Mouse (Mus musculus): ENCODE measurements around the gene Tigar. TPM values are rescaled to one million over a fixed set of nuclear protein-coding genes. Genes with fewer than 3 reads are reported as not detected.
A peak's percentile ranks its signal among the peaks of the same experiment; 100 is the strongest.

Tigar gene
- total and polyA plus RNA-seq, 3 experiments, result 3.2 to 5.6 TPM; not detected in 1

DNA sequence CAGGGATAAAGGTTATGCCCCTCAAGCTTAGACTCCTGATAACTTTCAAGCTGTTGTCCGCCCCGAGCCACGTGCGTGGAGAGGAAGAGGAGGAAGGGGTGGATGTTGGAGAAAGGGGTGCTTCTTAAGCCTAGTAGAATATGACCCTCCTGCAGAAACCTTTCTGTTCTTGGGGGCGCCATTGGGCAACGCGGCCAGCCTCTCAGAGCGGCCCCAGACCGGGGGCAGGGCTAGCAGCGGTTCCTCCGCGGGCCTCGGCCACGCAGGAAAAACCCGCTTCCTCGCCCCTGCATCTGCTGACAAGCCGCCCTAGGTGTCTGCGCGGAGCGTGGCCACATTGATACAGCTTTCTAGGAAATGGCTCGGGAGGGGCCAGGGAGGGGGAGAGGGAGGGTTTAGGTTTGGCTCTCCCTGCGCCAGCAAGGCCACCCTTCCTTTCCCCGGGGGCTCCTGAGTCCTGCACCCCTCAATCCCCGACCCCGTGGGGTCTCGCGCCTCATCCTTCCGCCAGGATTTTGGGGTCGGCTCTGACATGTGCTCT is 42.3 kb upstream of the Tigar start (continued):
- TF ChIP-seq TAL1 (IDR thresholded peaks at IDR 0.05; ENCODE audit: low read length), result 0 out of 2 replicates have a peak, but pooled peaks have one; percentile 21
- TF ChIP-seq POLR2A (IDR thresholded peaks at IDR 0.05; ENCODE audit: control insufficient read depth in 1 of 2, insufficient read depth in 1 of 2, low read depth in 1 of 2, low read length in 2 of 2, poor library complexity in 1 of 2), result no peak; a peak in 1 of 4 replicates
- no peak for TF ChIP-seq RAD21 (IDR thresholded peaks at IDR 0.05; ENCODE audit: low read depth, low read length)
- TF ChIP-seq MAZ (IDR thresholded peaks at IDR 0.05; ENCODE audit: low read depth, low read length), result peak; percentile 84; the same call in 1 of the 2 replicates
- TF ChIP-seq POLR2AphosphoS5 (IDR thresholded peaks at IDR 0.05; ENCODE audit: borderline replicate concordance, low read depth, low read length), result no peak
- TF ChIP-seq ELF1 (IDR thresholded peaks at IDR 0.05; ENCODE audit: low read depth, low read length), result no peak
- peak; percentile 27; the same call in 1 of the 2 replicates for TF ChIP-seq USF1 (IDR thresholded peaks at IDR 0.05; ENCODE audit: low read depth, low read length)
- TF ChIP-seq GATA1 (IDR thresholded peaks at IDR 0.05; ENCODE audit: low read depth, low read length), result no peak
- TF ChIP-seq E2F4 (IDR thresholded peaks at IDR 0.05; ENCODE audit: borderline replicate concordance, low read depth, low read length), result no peak

DNA sequence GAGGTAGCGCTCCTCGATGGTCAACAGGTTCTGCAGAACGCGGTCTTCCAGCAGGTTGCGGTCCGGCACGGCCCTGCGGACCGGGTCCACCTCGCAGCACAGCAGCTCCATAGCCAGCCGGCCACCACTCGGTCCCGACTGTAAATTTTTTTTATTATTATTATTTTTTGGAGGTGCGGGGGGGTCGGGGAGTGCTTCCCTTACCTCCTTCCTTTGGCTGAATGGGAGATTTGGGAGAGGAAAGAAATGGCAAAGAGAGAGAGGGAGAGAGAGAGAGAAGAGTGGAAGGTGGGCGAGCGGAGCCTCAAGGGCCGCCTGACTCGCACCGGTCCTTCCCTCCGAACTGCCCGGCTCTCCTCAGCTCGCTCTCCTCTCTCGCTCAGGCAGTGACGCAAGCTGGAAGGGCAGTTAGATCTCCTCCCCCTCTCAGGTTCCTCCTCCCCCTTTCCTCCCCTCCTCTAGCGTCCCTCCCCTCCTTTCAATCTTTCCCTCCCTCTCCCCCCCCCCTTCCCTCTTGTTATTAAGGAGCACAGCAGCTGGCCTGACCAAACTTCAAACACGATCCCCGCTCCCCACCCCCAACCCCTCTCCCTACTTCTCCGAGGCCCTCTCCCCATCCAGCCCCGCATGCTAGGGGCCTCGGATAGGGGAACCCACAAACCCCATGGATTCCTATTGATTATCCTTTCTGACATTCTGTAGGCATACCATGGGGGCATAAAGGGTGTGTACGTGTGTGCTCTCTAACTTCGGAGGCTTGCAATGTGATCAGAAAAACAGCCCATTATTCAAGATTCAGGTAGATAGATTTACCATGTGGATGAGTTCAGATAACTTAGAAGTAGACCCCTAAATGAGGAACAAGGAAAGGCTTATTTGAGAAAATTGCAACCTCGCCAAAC is 41.6 kb upstream of the Tigar start:
- H3K4me3 ChIP-seq (ENCODE audit: control insufficient read depth in 1 of 2, insufficient read depth in 1 of 2, low read depth in 2 of 2, low read length in 2 of 2), result peak overlapping the region; percentile 87 to 95

More for the DNA sequence above, 41.6 kb upstream of the Tigar start:
- peak; percentile 95 for DNase-seq (ENCODE audit: low read depth, low spot score)
- H3K4me1 ChIP-seq (ENCODE audit: control insufficient read depth in 1 of 2, insufficient read depth in 2 of 2, low read length in 2 of 2), result peaks cover 12 to 31% of the 10 kb centered on the region in 2 experiments
- peak overlapping the region; percentile 98 for H3K27ac ChIP-seq (ENCODE audit: control insufficient read depth, low read depth, low read length)
- TF ChIP-seq EP300 (IDR thresholded peaks at IDR 0.05; ENCODE audit: low read depth in 1 of 2, low read length in 2 of 2) (peak in 1 of 2 experiments; percentile 33; a peak in 1 of 4 replicates), TAL1 (IDR thresholded peaks at IDR 0.05; ENCODE audit: low read length) (no peak), UBTF (IDR thresholded peaks at IDR 0.05; ENCODE audit: borderline replicate concordance, insufficient read depth, low read depth, low read length) (peak; percentile 31; the same call in 1 of the 2 replicates), TCF12 (IDR thresholded peaks at IDR 0.05; ENCODE audit: low read depth, low read length) (peak; percentile 82), GABPA (IDR thresholded peaks at IDR 0.05; ENCODE audit: low read depth, low read length) (no peak), NELFE (IDR thresholded peaks at IDR 0.05; ENCODE audit: low read depth, low read length) (peak; percentile 95), POLR2AphosphoS5 (IDR thresholded peaks at IDR 0.05; ENCODE audit: borderline replicate concordance, low read depth, low read length) (peak; percentile 88; the same call in 1 of the 2 replicates), KAT2A (conservative IDR thresholded peaks at IDR 0.05; ENCODE audit: low read depth, low read length) (no peak; the same call in 1 of the 2 replicates), GATA1 (IDR thresholded peaks at IDR 0.05; ENCODE audit: low read depth, low read length) (peak; percentile 49; the same call in 1 of the 2 replicates), ETS1 (IDR thresholded peaks at IDR 0.05; ENCODE audit: low read depth, low read length) (peak; percentile 68), JUND (IDR thresholded peaks at IDR 0.05; ENCODE audit: low read depth, low read length) (0 out of 2 replicates have a peak, but pooled peaks have one; percentile 38), ZMIZ1 (IDR thresholded peaks at IDR 0.05; ENCODE audit: low read depth, low read length) (peak; percentile 97), TBP (IDR thresholded peaks at IDR 0.05; ENCODE audit: low read depth, low read length) (peak; percentile 95), ELF1 (IDR thresholded peaks at IDR 0.05; ENCODE audit: low read depth, low read length) (no peak; the same call in 1 of the 2 replicates), ZC3H11A (IDR thresholded peaks at IDR 0.05; ENCODE audit: low read depth, low read length) (no peak), HCFC1 (IDR thresholded peaks at IDR 0.05; ENCODE audit: low read depth, low read length) (peak; percentile 66; the same call in 1 of the 2 replicates), CTCF (IDR thresholded peaks at IDR 0.05 in 2 of 3, conservative IDR thresholded peaks at IDR 0.05 in 1 of 3; ENCODE audit: control insufficient read depth in 1 of 3, insufficient read depth in 1 of 3, low read depth in 2 of 3, low read length in 3 of 3, poor library complexity in 1 of 3, severe bottlenecking in 1 of 3) (no peak), CHD2 (IDR thresholded peaks at IDR 0.05; ENCODE audit: low read length) (no peak), POLR2AphosphoS2 (IDR thresholded peaks at IDR 0.05; ENCODE audit: low read length) (peak; percentile 95), NRF1 (IDR thresholded peaks at IDR 0.05; ENCODE audit: insufficient read depth, low read depth, low read length, poor library complexity, severe bottlenecking) (no peak), ZNF384 (IDR thresholded peaks at IDR 0.05; ENCODE audit: low read depth, low read length) (peak; percentile 44), SIN3A (IDR thresholded peaks at IDR 0.05; ENCODE audit: low read length) (peak; percentile 71), BHLHE40 (IDR thresholded peaks at IDR 0.05; ENCODE audit: borderline replicate concordance, low read depth, low read length) (peak; percentile 25; the same call in 1 of the 2 replicates), MAZ (IDR thresholded peaks at IDR 0.05; ENCODE audit: low read depth, low read length) (peak; percentile 96; the same call in 1 of the 2 replicates), SMC3 (IDR thresholded peaks at IDR 0.05; ENCODE audit: low read depth, low read length) (no peak), RAD21 (IDR thresholded peaks at IDR 0.05; ENCODE audit: low read depth, low read length) (no peak), POLR2A (IDR thresholded peaks at IDR 0.05; ENCODE audit: control insufficient read depth in 1 of 2, insufficient read depth in 1 of 2, low read depth in 1 of 2, low read length in 2 of 2, poor library complexity in 1 of 2) (peak; percentile 80 to 99)
- no peaks in the 10 kb centered on the region for H3K9me3 ChIP-seq (replicated peaks; ENCODE audit: insufficient read depth, low read length)
- peaks cover 5 to 24% of the 10 kb centered on the region in 2 experiments for H3K36me3 ChIP-seq (ENCODE audit: control insufficient read depth in 1 of 2, insufficient read depth in 2 of 2, low read length in 2 of 2)
- peak overlapping the region; percentile 98 for H3K9ac ChIP-seq (ENCODE audit: control insufficient read depth, low read depth, low read length, poor library complexity, severe bottlenecking)
- H3K79me2 ChIP-seq (ENCODE audit: control insufficient read depth, insufficient read depth, low read length, poor library complexity), result peaks cover 36% of the 10 kb centered on the region
- H3K27me3 ChIP-seq (ENCODE audit: control insufficient read depth in 1 of 2, insufficient read depth in 2 of 2, low read length in 2 of 2), result peaks cover 7 to 9% of the 10 kb centered on the region in 2 experiments
